Mouse (Mus musculus) neural tube, embryonic 11.5 days (tissue): ENCODE measurements around the gene Cabp4. TPM values are rescaled to one million over a fixed set of nuclear protein-coding genes. Genes with fewer than 3 reads are reported as not detected.
A peak's percentile ranks its signal among the peaks of the same experiment; 100 is the strongest.

Experiments
- ATAC-seq: fragments of 200-750 bp; cut with Nextera tagmentation; 2 replicates; pipeline ENCODE4 v1.8.0; 2017; ENCODE audit warnings: moderate number of reproducible peaks, mild to moderate bottlenecking, moderate TSS enrichment, moderate library complexity; ENCODE audit not compliant: insufficient read depth, low FRiP score, low TSS enrichment
- DNase-seq: peaks from one replicate; pipeline ENCODE4 v3.0.0-alpha.2; 2015; ENCODE audit warnings: low spot score
- H3K27ac ChIP-seq: fragments of 300-500 bp; sonication (generic); 2 replicates; pipeline ENCODE4 v1.5.1; 2014; ENCODE audit warnings: low read depth, mild to moderate bottlenecking, low read length
- H3K27me3 ChIP-seq: fragments of 300-500 bp; sonication (generic); 2 replicates; pipeline ENCODE4 v1.6.1; 2014; ENCODE audit warnings: mild to moderate bottlenecking, low read length, mixed read lengths; ENCODE audit not compliant: control insufficient read depth, insufficient read depth
- H3K36me3 ChIP-seq: fragments of 300-500 bp; sonication (generic); 2 replicates; pipeline ENCODE4 v1.6.1; 2014; ENCODE audit warnings: mild to moderate bottlenecking, low read length, moderate library complexity, mixed read lengths; ENCODE audit not compliant: control insufficient read depth, insufficient read depth
- H3K4me1 ChIP-seq: fragments of 300-500 bp; sonication (generic); 2 replicates; pipeline ENCODE4 v1.6.1; 2014; ENCODE audit warnings: low read length, mixed read lengths; ENCODE audit not compliant: control insufficient read depth, insufficient read depth
- H3K4me2 ChIP-seq: fragments of 300-500 bp; sonication (generic); 2 replicates; pipeline ENCODE4 v1.6.1; 2014; ENCODE audit warnings: low read depth, mild to moderate bottlenecking, moderate library complexity
- H3K4me3 ChIP-seq: fragments of 300-500 bp; sonication (generic); 2 replicates; pipeline ENCODE4 v1.5.1; 2014; ENCODE audit warnings: low read depth, low read length
- H3K9ac ChIP-seq: fragments of 300-500 bp; sonication (generic); 2 replicates; pipeline ENCODE4 v1.6.1; 2014; ENCODE audit warnings: mild to moderate bottlenecking, low read length
- H3K9me3 ChIP-seq: fragments of 300-500 bp; sonication (generic); 2 replicates; pipeline ENCODE4 v1.6.1; 2016; ENCODE audit warnings: low read length; ENCODE audit not compliant: control insufficient read depth
- WGBS: fragments of 180-500 bp; shearing (Covaris S2); extraction: QIAGEN DNeasy Blood & Tissue Kit; methylation state at CpG from one replicate; pipeline ENCODE4 v1.1.7; 2014; 5-methylcytosine and 5-hydroxymethylcytosine counted together
- polyA plus RNA-seq: library from polyadenylated mRNA; unstranded; fragments of >200 nt; fragmentation: Nextera tagmentation; extraction: Ambion mirVana; gene quantifications from 2 replicates; pipeline ENCODE4 v1.2.1, GENCODE M21; 2014

Gene Cabp4
- polyA plus RNA-seq, 1 experiment from 2014 or later, result not detected

- no peak overlapping the region for H3K9ac ChIP-seq
- no peak for DNase-seq
- no peak overlapping the region for H3K4me2 ChIP-seq
- H3K27me3 ChIP-seq, result peaks cover 8% of the 10 kb centered on the region
- no peaks in the 10 kb centered on the region for H3K36me3 ChIP-seq
- no peak overlapping the region for H3K27ac ChIP-seq
- 89% methylated on average over 14 of the region's 14 CpGs for WGBS
- no peak for ATAC-seq
- no peaks in the 10 kb centered on the region for H3K9me3 ChIP-seq
- no peak overlapping the region for H3K4me3 ChIP-seq
- H3K4me1 ChIP-seq, result no peaks in the 10 kb centered on the region
Measured at GRCm38 (mm10) chr19:4106654-4107053, 37.2 kb downstream of the Cabp4 start.

GRCm38 (mm10) chr19:4104675-4105194 is 39.1 kb downstream of the Cabp4 start:
- no peak for DNase-seq
- Histone ChIP-seq H3K4me3 (no peak overlapping the region), H3K4me1 (peaks cover 6% of the 10 kb centered on the region), H3K4me2 (no peak overlapping the region), H3K36me3 (no peaks in the 10 kb centered on the region), H3K27me3 (peaks cover 25% of the 10 kb centered on the region), H3K9me3 (no peaks in the 10 kb centered on the region), H3K9ac (no peak overlapping the region), H3K27ac (no peak overlapping the region)
- 88% methylated on average over 16 of the region's 16 CpGs for WGBS
- ATAC-seq, result no peak

- Histone ChIP-seq H3K4me1 (peaks cover 9% of the 10 kb centered on the region), H3K27me3 (peaks cover 28% of the 10 kb centered on the region), H3K9me3 (no peaks in the 10 kb centered on the region), H3K9ac (no peak overlapping the region), H3K36me3 (no peaks in the 10 kb centered on the region), H3K4me3 (no peak overlapping the region), H3K27ac (no peak overlapping the region), H3K4me2 (no peak overlapping the region)
- no peak for DNase-seq
- no peak for ATAC-seq
- WGBS, result 83% methylated on average over 3 of the region's 3 CpGs
Measured at GRCm38 (mm10) chr19:4103792-4104191, 40.0 kb downstream of the Cabp4 start.

GRCm38 (mm10) chr19:4103294-4103693 is 40.5 kb downstream of the Cabp4 start:
- WGBS, result 92% methylated on average over 18 of the region's 18 CpGs
- H3K4me2 ChIP-seq, result no peak overlapping the region
- peaks cover 9% of the 10 kb centered on the region for H3K4me1 ChIP-seq
- H3K4me3 ChIP-seq, result no peak overlapping the region
- H3K9ac ChIP-seq, result no peak overlapping the region
- no peak overlapping the region for H3K27ac ChIP-seq
- ATAC-seq (no peak), DNase-seq (no peak)
- H3K9me3 ChIP-seq, result no peaks in the 10 kb centered on the region
- no peaks in the 10 kb centered on the region for H3K36me3 ChIP-seq
- peaks cover 28% of the 10 kb centered on the region for H3K27me3 ChIP-seq

GRCm38 (mm10) chr19:4102626-4103025 is 41.2 kb downstream of the Cabp4 start:
- H3K4me3 ChIP-seq, result no peak overlapping the region
- no peaks in the 10 kb centered on the region for H3K9me3 ChIP-seq
- no peak overlapping the region for H3K4me2 ChIP-seq
- peaks cover 28% of the 10 kb centered on the region for H3K27me3 ChIP-seq
- H3K36me3 ChIP-seq, result no peaks in the 10 kb centered on the region
- no peak overlapping the region for H3K9ac ChIP-seq
- no peak overlapping the region for H3K27ac ChIP-seq
- no peak for DNase-seq
- peaks cover 13% of the 10 kb centered on the region for H3K4me1 ChIP-seq
- ATAC-seq, result no peak
- 94% methylated on average over 12 of the region's 12 CpGs for WGBS

- no peaks in the 10 kb centered on the region for H3K9me3 ChIP-seq
- 74% methylated on average over 2 of the region's 2 CpGs for WGBS
- H3K4me1 ChIP-seq, result peaks cover 16% of the 10 kb centered on the region
- H3K27me3 ChIP-seq, result peaks cover 28% of the 10 kb centered on the region
- H3K4me3 ChIP-seq, result no peak overlapping the region
- no peaks in the 10 kb centered on the region for H3K36me3 ChIP-seq
- no peak overlapping the region for H3K9ac ChIP-seq
- DNase-seq (no peak), ATAC-seq (no peak)
- no peak overlapping the region for H3K27ac ChIP-seq
- no peak overlapping the region for H3K4me2 ChIP-seq
Measured at GRCm38 (mm10) chr19:4102049-4102448, 41.8 kb downstream of the Cabp4 start.

- DNase-seq, result no peak
- Histone ChIP-seq H3K9ac (no peak overlapping the region; the same call in 1 of the 2 replicates), H3K4me3 (peak overlapping the region; percentile 46; the same call in 1 of the 2 replicates), H3K4me2 (peak overlapping the region; percentile 88), H3K9me3 (no peaks in the 10 kb centered on the region), H3K36me3 (no peaks in the 10 kb centered on the region), H3K27me3 (peaks cover 28% of the 10 kb centered on the region), H3K4me1 (peaks cover 16% of the 10 kb centered on the region), H3K27ac (no peak overlapping the region)
- no peak for ATAC-seq
- 69% methylated on average over 6 of the region's 6 CpGs for WGBS
Measured at GRCm38 (mm10) chr19:4101466-4101865, 42.4 kb downstream of the Cabp4 start.

- Histone ChIP-seq H3K27me3 (peaks cover 28% of the 10 kb centered on the region), H3K36me3 (no peaks in the 10 kb centered on the region), H3K9ac (peak overlapping the region; percentile 63), H3K9me3 (no peaks in the 10 kb centered on the region), H3K4me2 (peak overlapping the region; percentile 88), H3K27ac (no peak overlapping the region), H3K4me3 (peak overlapping the region; percentile 46), H3K4me1 (peaks cover 16% of the 10 kb centered on the region)
- ATAC-seq (no peak), DNase-seq (peak; percentile 70)
- 0% methylated on average over 51 of the region's 52 CpGs for WGBS
Measured at GRCm38 (mm10) chr19:4100718-4101261, 43.0 kb downstream of the Cabp4 start.
